Mouse (Mus musculus) lung, adult 2 months (tissue): Measurements from ENCODE around the gene Map4k2. TPM values are rescaled to one million over a fixed set of nuclear protein-coding genes. Genes with fewer than 3 reads are reported as not detected.

ENCODE experiments used
- DNase-seq: peaks from one replicate; pipeline ENCODE4 v3.0.0; 2022
- H3K4me1 ChIP-seq: fragments of 200-500 bp; 2 replicates; pipeline ENCODE4 v1.6.1; 2011; ENCODE audit warnings: low read length; ENCODE audit not compliant: control insufficient read depth, insufficient read depth
- H3K4me3 ChIP-seq: fragments of 200-500 bp; replicated peaks from 2 replicates; pipeline ENCODE3; 2011; ENCODE audit warnings: low read depth, mild to moderate bottlenecking, control low read depth, low read length; ENCODE audit errors: extremely low read depth
- CTCF ChIP-seq: fragments of 200-500 bp; IDR thresholded peaks from 2 replicates; pipeline ENCODE4 v1.5.1; 2011; ENCODE audit warnings: mild to moderate bottlenecking, low read length, control low read depth; ENCODE audit not compliant: insufficient read depth
- POLR2A ChIP-seq: fragments of 200-500 bp; IDR thresholded peaks from 2 replicates; pipeline ENCODE4 v1.6.1; 2011; ENCODE audit warnings: low read depth, mild to moderate bottlenecking, control low read depth, low read length, borderline replicate concordance; ENCODE audit errors: extremely low read depth
- WGBS: fragments of 180-500 bp; shearing (Covaris S2); methylation state at CpG from one replicate; pipeline ENCODE4 v1.1.7; 2018; 5-methylcytosine and 5-hydroxymethylcytosine counted together
- polyA plus RNA-seq: library from polyadenylated mRNA; depleted of rRNA; stranded (reverse); fragments of >200 nt; gene quantifications from 2 replicates; pipeline ENCODE4 v1.2.3, GENCODE M21; 2012

Map4k2 gene
- polyA plus RNA-seq, 1 experiment, result 303 TPM

DNA sequence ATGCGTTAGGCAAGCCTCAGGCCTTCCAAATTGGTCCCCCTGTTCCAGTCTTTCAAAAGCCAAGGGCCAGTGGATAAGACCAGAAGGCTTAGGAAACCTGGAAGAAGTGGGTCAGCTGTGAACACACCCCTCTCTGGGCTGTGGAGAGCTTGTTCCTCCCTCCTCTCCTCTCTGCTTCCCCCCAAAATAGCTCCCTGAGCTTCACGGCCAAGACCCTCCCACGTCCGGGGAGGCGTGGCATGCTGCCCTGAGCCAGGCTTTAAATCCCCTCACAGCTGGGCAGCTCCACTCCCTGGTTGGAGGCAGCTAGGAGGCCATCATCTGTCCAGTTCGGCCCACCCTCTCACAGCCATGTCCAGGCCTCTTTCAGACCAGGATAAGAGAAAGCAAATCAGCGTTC is 43.2 kb downstream of the Map4k2 start, which contains the start of gene Pygm:
Gene Pygm (plus strand): TSS at position 272 of the 400 bp plus-strand sequence.
- peak; percentile 40 for DNase-seq
- Histone ChIP-seq H3K4me3 (peak within 1 kb of the TSS; percentile 42), H3K4me1 (peaks cover 8% of the 10 kb centered on the region)
- TF ChIP-seq POLR2A (peak; percentile 80; the same call in 1 of the 2 replicates), CTCF (no peak)
- 13% methylated on average over 7 of the region's 7 CpGs for WGBS

DNA sequence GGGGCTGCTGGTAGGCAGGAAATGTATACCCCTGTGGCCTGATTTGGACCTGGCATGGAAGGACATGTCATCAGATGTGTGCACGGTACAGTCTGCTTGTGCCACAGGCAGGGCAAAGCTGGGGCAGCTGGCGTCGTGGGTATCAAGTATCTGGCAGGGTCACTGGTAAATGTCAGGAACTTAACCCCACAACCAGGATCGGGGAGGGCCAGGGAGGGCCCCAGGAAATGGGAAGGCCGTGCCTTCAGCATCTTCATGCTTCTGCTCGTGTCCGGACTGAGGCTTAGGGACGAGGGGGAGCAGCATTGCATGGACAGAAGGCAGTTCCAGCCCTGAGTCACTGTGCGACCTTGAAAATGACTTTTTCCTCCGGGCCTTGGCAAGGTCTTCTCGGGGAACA is 44.0 kb downstream of the Map4k2 start:
- H3K4me3 ChIP-seq, result no peak overlapping the region
- no peak for DNase-seq
- 60% methylated on average over 11 of the region's 11 CpGs for WGBS
- no peak for TF ChIP-seq POLR2A
- TF ChIP-seq CTCF, result no peak
- H3K4me1 ChIP-seq, result peaks cover 8% of the 10 kb centered on the region

DNA sequence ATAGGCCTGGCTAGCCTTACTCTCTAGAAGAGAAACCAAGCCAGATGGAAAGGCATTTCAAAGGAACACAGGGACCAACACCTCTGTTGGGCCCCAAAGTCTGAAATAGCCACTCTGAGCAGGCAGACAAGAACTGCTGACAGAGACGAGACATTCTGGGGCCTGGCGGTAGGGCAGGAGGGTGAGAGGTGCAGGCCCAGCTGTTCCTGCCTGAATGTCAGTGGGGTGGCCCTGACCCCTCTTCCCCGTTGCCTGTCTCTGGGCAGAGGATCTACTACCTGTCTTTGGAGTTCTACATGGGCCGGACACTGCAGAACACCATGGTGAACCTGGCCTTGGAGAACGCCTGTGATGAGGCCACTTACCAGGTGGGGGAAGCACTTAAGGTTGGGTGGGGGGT is 44.5 kb downstream of the Map4k2 start:
- TF ChIP-seq CTCF (no peak), POLR2A (no peak)
- Histone ChIP-seq H3K4me1 (peaks cover 8% of the 10 kb centered on the region), H3K4me3 (no peak overlapping the region)
- no peak for DNase-seq
- WGBS, result 78% methylated on average over 5 of the region's 5 CpGs

DNA sequence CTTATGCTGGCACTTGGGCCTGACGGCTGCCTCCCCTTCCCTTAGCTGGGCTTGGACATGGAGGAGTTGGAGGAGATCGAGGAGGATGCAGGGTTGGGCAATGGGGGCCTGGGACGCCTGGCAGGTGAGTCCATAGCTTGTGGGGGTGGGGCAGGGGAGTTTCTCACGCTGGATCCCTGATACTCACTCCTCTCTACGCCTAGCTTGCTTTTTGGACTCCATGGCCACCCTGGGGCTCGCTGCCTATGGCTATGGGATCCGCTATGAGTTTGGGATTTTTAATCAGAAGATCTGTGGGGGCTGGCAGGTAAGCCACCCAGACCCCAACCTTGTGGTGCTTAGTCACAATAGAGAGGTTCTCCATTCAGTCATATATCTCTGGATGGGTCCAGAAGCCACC is 44.9 kb downstream of the Map4k2 start:
- Histone ChIP-seq H3K4me3 (no peak overlapping the region), H3K4me1 (peaks cover 8% of the 10 kb centered on the region)
- TF ChIP-seq CTCF, result no peak
- TF ChIP-seq POLR2A, result no peak
- 89% methylated on average over 7 of the region's 7 CpGs for WGBS
- DNase-seq, result no peak

DNA sequence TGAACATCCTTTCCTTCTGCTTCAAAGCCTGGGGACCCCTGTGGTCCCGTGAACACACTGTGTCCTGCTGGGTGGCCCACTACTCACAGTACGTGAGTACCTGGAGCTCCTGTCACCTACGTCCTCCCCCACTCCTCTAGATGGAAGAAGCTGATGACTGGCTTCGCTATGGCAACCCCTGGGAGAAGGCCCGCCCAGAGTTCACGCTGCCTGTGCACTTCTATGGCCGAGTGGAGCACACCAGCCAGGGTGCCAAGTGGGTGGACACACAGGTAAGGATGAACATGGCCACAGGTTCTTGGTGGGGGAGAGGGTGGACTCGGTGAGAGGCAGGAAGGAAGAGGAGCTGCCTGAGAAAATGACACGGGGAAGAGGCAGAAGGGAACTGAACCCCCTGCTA is 45.3 kb downstream of the Map4k2 start:
- Histone ChIP-seq H3K4me3 (no peak overlapping the region), H3K4me1 (peaks cover 8% of the 10 kb centered on the region)
- 78% methylated on average over 9 of the region's 9 CpGs for WGBS
- no peak for DNase-seq
- TF ChIP-seq CTCF, result no peak
- no peak for TF ChIP-seq POLR2A

DNA sequence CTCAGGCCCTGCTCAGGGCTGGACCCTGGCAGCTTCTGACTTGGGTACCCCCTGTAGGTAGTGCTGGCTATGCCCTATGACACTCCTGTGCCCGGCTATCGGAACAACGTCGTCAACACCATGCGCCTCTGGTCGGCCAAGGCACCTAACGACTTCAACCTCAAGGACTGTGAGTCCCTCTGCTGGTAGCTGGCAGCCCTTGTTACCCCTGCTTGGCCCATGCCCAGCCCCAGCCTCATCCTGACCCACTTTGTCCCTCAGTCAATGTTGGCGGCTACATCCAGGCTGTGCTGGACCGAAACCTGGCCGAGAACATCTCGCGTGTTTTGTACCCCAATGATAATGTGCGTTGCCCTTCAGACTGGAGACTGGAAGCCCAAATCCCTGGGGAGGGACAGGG is 47.1 kb downstream of the Map4k2 start:
- 83% methylated on average over 13 of the region's 13 CpGs for WGBS
- no peak for TF ChIP-seq CTCF
- DNase-seq, result no peak

DNA sequence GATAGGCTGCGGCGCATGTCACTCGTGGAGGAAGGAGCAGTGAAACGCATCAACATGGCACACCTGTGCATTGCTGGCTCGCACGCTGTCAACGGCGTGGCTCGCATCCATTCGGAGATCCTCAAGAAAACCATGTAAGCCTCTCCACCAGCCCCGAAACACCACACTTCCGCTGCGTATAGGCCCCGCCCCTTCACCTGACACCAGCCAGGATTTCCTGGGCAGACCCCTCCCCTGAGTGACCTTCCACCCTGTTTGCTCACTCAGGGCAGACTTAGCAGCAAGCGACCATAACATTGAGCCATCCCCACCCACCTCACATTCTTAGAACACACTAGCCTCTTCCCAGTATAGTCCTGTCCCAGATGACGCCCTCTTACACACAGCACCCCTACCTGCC is 48.9 kb downstream of the Map4k2 start:
- 31% methylated on average over 16 of the region's 16 CpGs for WGBS
- Histone ChIP-seq H3K4me1 (no peaks in the 10 kb centered on the region), H3K4me3 (peak overlapping the region; percentile 51)
- DNase-seq, result no peak
- TF ChIP-seq CTCF, result no peak
- TF ChIP-seq POLR2A, result 0 out of 2 replicates have a peak, but pooled peaks have one; percentile 23

More for the DNA sequence above, 47.1 kb downstream of the Map4k2 start:
- H3K4me3 ChIP-seq, result no peak overlapping the region
- H3K4me1 ChIP-seq, result peaks cover 8% of the 10 kb centered on the region

DNA sequence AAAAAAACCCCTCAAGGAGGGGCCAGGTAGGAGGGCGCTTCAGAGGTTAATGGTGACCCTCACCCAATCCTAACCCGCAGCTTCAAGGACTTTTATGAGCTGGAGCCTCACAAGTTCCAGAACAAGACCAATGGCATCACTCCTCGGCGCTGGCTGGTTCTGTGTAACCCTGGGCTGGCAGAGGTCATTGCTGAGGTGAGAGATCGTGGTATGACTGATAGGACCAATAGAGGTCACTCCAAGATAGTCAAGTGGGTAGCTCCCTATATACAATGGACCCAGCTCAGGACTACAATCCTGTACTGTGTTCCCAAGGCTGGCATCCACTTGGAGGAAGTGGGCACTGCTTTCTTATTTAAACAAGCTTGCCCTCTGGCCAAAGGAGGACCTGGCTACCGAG is 49.3 kb downstream of the Map4k2 start:
- TF ChIP-seq POLR2A (no peak), CTCF (no peak)
- Histone ChIP-seq H3K4me3 (no peak overlapping the region), H3K4me1 (no peaks in the 10 kb centered on the region)
- WGBS, result 64% methylated on average over 6 of the region's 6 CpGs
- DNase-seq, result no peak

DNA sequence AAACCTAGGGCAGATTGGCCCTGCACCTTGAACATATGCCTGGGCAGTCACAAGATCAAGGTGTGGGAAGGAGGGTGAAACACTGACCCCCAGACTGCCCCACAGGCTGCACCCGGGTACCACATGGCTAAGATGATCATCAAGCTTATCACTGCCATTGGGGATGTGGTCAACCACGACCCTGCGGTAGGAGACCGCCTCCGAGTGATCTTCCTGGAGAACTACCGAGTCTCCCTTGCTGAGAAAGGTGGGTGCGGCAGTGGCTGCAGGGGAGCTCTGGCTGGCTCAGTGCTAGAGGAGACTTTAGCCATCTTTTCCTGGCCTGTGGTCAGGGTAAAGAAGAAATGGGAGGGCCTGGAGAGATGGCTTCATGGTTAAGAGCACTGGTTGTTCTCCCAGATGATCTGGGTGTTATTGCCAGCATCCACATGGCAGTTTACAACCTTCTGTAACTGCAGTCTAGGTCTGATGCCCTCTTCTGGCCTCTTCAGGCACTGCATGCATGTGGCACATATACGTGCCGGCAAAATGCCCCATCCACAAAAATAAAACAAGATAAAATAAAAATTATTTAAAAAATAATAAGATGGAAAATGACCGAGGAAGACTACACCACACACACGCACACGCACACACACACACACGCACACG is 51.9 kb downstream of the Map4k2 start:
- no peak for TF ChIP-seq POLR2A
- 0 out of 2 replicates have a peak, but pooled peaks have one; percentile 3 for TF ChIP-seq CTCF
- no peaks in the 10 kb centered on the region for H3K4me1 ChIP-seq
- 90% methylated on average over 14 of the region's 14 CpGs for WGBS
- no peak for DNase-seq
- H3K4me3 ChIP-seq, result no peak overlapping the region

DNA sequence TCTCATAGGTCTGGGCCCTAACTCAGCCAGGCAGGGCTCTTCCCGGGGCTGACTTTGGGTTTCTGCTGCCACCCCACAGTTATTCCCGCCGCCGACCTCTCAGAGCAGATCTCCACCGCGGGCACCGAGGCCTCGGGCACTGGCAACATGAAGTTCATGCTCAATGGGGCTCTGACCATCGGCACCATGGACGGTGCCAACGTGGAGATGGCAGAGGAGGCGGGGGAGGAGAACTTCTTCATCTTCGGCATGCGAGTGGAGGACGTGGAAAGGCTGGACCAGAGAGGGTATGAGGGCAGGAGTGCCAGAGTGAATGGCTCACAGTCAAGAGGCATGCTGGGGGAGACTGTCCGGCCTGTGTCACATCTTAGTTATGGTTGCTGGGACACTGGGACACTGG is 52.7 kb downstream of the Map4k2 start:
- 89% methylated on average over 16 of the region's 16 CpGs for WGBS

DNA sequence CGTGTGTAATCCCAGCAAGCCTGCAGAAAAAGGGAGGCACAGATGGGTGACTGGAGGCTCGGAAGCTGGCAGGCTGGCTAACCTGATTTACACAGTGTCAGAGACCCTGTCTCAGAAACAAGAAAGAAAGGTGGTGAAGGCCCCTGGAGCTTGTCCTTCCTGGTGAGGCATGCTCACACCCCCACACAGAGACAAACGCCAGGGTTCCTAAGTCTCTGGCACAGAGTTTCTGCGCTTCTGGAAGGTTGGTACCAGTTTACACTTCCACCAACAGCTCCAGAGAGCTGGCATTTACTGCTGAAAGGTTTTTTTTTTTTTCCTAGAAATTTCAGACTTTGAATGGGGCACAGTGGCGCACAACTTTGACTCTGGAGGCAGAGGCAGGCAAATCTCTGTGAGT is 55.3 kb downstream of the Map4k2 start:
- H3K4me3 ChIP-seq, result no peak overlapping the region
- peaks cover 3% of the 10 kb centered on the region; the same call in 1 of the 2 replicates for H3K4me1 ChIP-seq
- DNase-seq, result no peak
- WGBS, result 87% methylated on average over 5 of the region's 5 CpGs
- no peak for TF ChIP-seq CTCF
- TF ChIP-seq POLR2A, result no peak

More for the DNA sequence above, 52.7 kb downstream of the Map4k2 start:
- TF ChIP-seq POLR2A (no peak), CTCF (no peak)
- no peak for DNase-seq
- Histone ChIP-seq H3K4me3 (no peak overlapping the region), H3K4me1 (no peaks in the 10 kb centered on the region)
